Mouse (Mus musculus) liver, embryonic 14.5 days (tissue): ENCODE results near the gene Eef1a2. TPM values are rescaled to one million over a fixed set of nuclear protein-coding genes. Genes with fewer than 3 reads are reported as not detected.

Experiments used
- ATAC-seq: fragments of 200-750 bp; cut with Nextera tagmentation; 2 replicates; pipeline ENCODE4 v1.8.0; 2017; ENCODE audit warnings: moderate number of reproducible peaks, mild to moderate bottlenecking, moderate library complexity; ENCODE audit not compliant: insufficient read depth
- DNase-seq, 3 experiments: peaks; one replicate each; pipeline ENCODE4 v3.0.0-alpha.2; 2012 to 2013; ENCODE audit warnings: low read depth in 3 of 3, low spot score in 3 of 3
- H3K27ac ChIP-seq: fragments of 300-500 bp; sonication (generic); 2 replicates; pipeline ENCODE4 v1.5.1; 2014; ENCODE audit warnings: moderate library complexity, mild to moderate bottlenecking, control low read depth, inconsistent platforms
- H3K27me3 ChIP-seq: fragments of 300-500 bp; sonication (generic); 2 replicates; pipeline ENCODE4 v1.6.1; 2014; ENCODE audit warnings: mild to moderate bottlenecking, low read length, moderate library complexity; ENCODE audit not compliant: control insufficient read depth, insufficient read depth
- H3K36me3 ChIP-seq: fragments of 300-500 bp; sonication (generic); replicated peaks from 2 replicates; pipeline ENCODE4 v1.6.1; 2014; ENCODE audit warnings: low read depth; ENCODE audit not compliant: control insufficient read depth, insufficient read depth
- H3K4me1 ChIP-seq, 2 experiments: fragments of 200-500 bp in 1 of 2; fragments of 300-500 bp in 1 of 2; sonication (generic) in 1 of 2; replicated peaks; 2 replicates each; pipeline ENCODE4 v1.6.1; 2012 to 2014; ENCODE audit warnings: antibody characterized with exemption in 1 of 2, inconsistent platforms in 1 of 2, low read length in 1 of 2; ENCODE audit not compliant: control insufficient read depth in 2 of 2, insufficient read depth in 2 of 2
- H3K4me2 ChIP-seq: fragments of 300-500 bp; sonication (generic); 2 replicates; pipeline ENCODE4 v1.6.1; 2014; ENCODE audit warnings: low read depth, mild to moderate bottlenecking, control low read depth, moderate library complexity
- H3K4me3 ChIP-seq, 2 experiments: fragments of 200-500 bp in 1 of 2; fragments of 300-500 bp in 1 of 2; sonication (generic) in 1 of 2; 2 replicates each; pipeline ENCODE4 v1.5.1; 2012 to 2014; ENCODE audit warnings: low read depth in 2 of 2, low read length in 2 of 2, mild to moderate bottlenecking in 2 of 2, control low read depth in 1 of 2, inconsistent platforms in 1 of 2, moderate library complexity in 1 of 2; ENCODE audit not compliant: insufficient read depth in 1 of 2
- H3K9ac ChIP-seq: fragments of 300-500 bp; sonication (generic); replicated peaks from 2 replicates; pipeline ENCODE4 v1.6.1; 2014; ENCODE audit warnings: mild to moderate bottlenecking, control low read depth, moderate library complexity
- H3K9me3 ChIP-seq: fragments of 300-500 bp; sonication (generic); 2 replicates; pipeline ENCODE4 v1.6.1; 2016; ENCODE audit warnings: low read length, mixed read lengths; ENCODE audit not compliant: control insufficient read depth
- CTCF ChIP-seq: IDR thresholded peaks from 2 replicates; pipeline ENCODE4 v1.5.1; 2016; ENCODE audit warnings: antibody characterized with exemption, low read depth, control low read depth
- EP300 ChIP-seq: IDR thresholded peaks from 2 replicates; pipeline ENCODE4 v1.6.1; 2016; ENCODE audit warnings: antibody characterized with exemption, low read depth
- whole genome bisulfite sequencing: fragments of 180-500 bp; shearing (Covaris S2); extraction: QIAGEN DNeasy Blood & Tissue Kit; methylation state at CpG from one replicate; pipeline ENCODE4 v1.1.7; 2014; ENCODE audit not compliant: insufficient replicate concordance; 5-methylcytosine and 5-hydroxymethylcytosine counted together
- polyA plus RNA-seq, 2 experiments: library from polyadenylated mRNA; depleted of rRNA in 1 of 2; stranded (reverse) in 1 of 2; unstranded in 1 of 2; fragments of >200 nt; fragmentation: Nextera tagmentation in 1 of 2; extraction: Ambion mirVana in 1 of 2; gene quantifications; 2 replicates each; pipeline versions ENCODE4 v1.2.1 to v1.2.3; 2012 to 2014

Gene Eef1a2
- polyA plus RNA-seq, 2 experiments: not detected

- WGBS: 33% methylated on average over 7 of the region's 7 CpGs
- DNase-seq: no peak
Measured at GRCm38 (mm10) chr2:181125726-181126455, 30.9 kb downstream of the Eef1a2 start.

GRCm38 (mm10) chr2:181122642-181123041 lies 34.2 kb downstream of the Eef1a2 start:
- H3K9me3 ChIP-seq: no peaks in the 10 kb centered on the region

More at GRCm38 (mm10) chr2:181125726-181126455, 30.9 kb downstream of the Eef1a2 start:
- no peaks in the 10 kb centered on the region for H3K27me3 ChIP-seq
- no peak overlapping the region for H3K27ac ChIP-seq
- no peak overlapping the region for H3K9ac ChIP-seq
- no peak for ATAC-seq
- H3K4me2 ChIP-seq: no peak overlapping the region
- no peak overlapping the region for H3K4me3 ChIP-seq
- no peaks in the 10 kb centered on the region for H3K36me3 ChIP-seq
- H3K4me1 ChIP-seq: no peaks in the 10 kb centered on the region
- no peaks in the 10 kb centered on the region for H3K9me3 ChIP-seq
- no peak for TF ChIP-seq CTCF
- TF ChIP-seq EP300: no peak

GRCm38 (mm10) chr2:181120922-181121449 lies 35.8 kb downstream of the Eef1a2 start:
- H3K9ac ChIP-seq: no peak overlapping the region
- no peak overlapping the region for H3K4me2 ChIP-seq
- H3K27me3 ChIP-seq: no peaks in the 10 kb centered on the region; the same call in 1 of the 2 replicates
- no peak for ATAC-seq
- H3K4me1 ChIP-seq: no peaks in the 10 kb centered on the region
- TF ChIP-seq EP300: no peak
- TF ChIP-seq CTCF: no peak
- H3K4me3 ChIP-seq: no peak overlapping the region
- no peaks in the 10 kb centered on the region for H3K36me3 ChIP-seq
- H3K9me3 ChIP-seq: no peaks in the 10 kb centered on the region
- DNase-seq: no peak
- WGBS: 64% methylated on average over 4 of the region's 4 CpGs
- H3K27ac ChIP-seq: no peak overlapping the region

More at GRCm38 (mm10) chr2:181122642-181123041, 34.2 kb downstream of the Eef1a2 start:
- ATAC-seq (no peak), DNase-seq (no peak)
- H3K4me3 ChIP-seq: no peak overlapping the region
- H3K4me1 ChIP-seq: no peaks in the 10 kb centered on the region
- H3K27ac ChIP-seq: no peak overlapping the region
- no peak for TF ChIP-seq CTCF
- TF ChIP-seq EP300: no peak
- H3K9ac ChIP-seq: no peak overlapping the region
- H3K27me3 ChIP-seq: no peaks in the 10 kb centered on the region; the same call in 1 of the 2 replicates
- no peaks in the 10 kb centered on the region for H3K36me3 ChIP-seq
- no peak overlapping the region for H3K4me2 ChIP-seq

- no peaks in the 10 kb centered on the region for H3K36me3 ChIP-seq
Measured at GRCm38 (mm10) chr2:181119952-181120351, 36.9 kb downstream of the Eef1a2 start.

GRCm38 (mm10) chr2:181116436-181116835 lies 40.4 kb downstream of the Eef1a2 start:
- H3K9me3 ChIP-seq: no peaks in the 10 kb centered on the region
- no peak for DNase-seq
- no peak overlapping the region for H3K4me2 ChIP-seq
- no peaks in the 10 kb centered on the region for H3K4me1 ChIP-seq
- H3K4me3 ChIP-seq: no peak overlapping the region
- ATAC-seq: no peak
- H3K27ac ChIP-seq: no peak overlapping the region
- 59% methylated on average over 5 of the region's 5 CpGs for WGBS
- TF ChIP-seq EP300 (no peak), CTCF (no peak)
- no peaks in the 10 kb centered on the region for H3K36me3 ChIP-seq
- no peak overlapping the region for H3K9ac ChIP-seq
- H3K27me3 ChIP-seq: no peaks in the 10 kb centered on the region; the same call in 1 of the 2 replicates

More at GRCm38 (mm10) chr2:181119952-181120351, 36.9 kb downstream of the Eef1a2 start:
- TF ChIP-seq CTCF: no peak
- no peak for TF ChIP-seq EP300
- Histone ChIP-seq H3K27me3 (no peaks in the 10 kb centered on the region; the same call in 1 of the 2 replicates), H3K9me3 (no peaks in the 10 kb centered on the region), H3K27ac (no peak overlapping the region), H3K4me3 (no peak overlapping the region), H3K4me1 (no peaks in the 10 kb centered on the region), H3K9ac (no peak overlapping the region), H3K4me2 (no peak overlapping the region)
- 22% methylated on average over 10 of the region's 10 CpGs for WGBS
- ATAC-seq (no peak), DNase-seq (no peak)
